Mouse (Mus musculus): ENCODE data around the gene Frmd5.

The Frmd5 gene

DNA sequence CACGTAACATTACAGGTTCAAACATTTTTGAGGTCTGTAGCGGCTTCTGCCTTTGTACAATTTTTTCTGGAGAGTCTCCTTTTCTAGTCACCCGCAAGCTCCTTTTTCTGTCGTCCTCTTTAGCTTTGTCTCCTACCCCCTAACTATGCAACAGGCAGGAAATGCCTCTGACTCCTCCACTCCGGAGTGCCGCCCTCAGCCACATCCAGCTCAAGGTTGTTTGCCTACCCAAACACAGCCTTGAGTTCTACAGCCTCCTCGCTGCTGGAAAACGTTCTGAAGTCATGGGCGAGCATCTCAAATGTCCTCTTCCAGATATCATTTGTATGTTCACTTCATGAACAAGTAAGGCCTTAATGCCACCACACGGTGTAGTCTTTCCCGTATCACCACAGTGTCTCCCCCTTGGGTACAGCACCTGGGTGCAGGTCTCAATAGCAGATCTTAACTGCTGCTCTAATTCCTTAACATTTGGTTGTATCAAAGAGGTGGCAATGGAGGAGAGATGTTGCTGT, 45.5 kb downstream of the Frmd5 start:
- DNase-seq (ENCODE audit: low spot score): no peak

DNA sequence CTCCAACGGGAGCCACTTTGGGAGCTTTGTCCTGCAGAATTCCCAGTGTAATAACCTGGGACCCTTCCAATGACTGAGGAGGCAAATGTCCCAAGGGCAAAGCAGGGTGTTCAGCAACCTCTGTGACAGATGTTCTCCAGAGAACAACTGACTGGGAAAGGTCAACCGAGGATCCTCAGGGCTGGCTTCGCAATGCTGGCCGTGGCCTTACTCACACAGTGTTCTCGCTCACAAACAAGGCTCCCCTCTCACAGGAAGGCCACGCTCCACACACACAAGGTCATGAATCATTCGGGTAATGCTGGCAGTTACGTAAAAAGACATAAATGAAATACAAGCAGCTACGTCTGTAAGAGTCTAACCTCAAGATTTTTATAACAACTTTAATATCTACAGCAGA, 46.2 kb downstream of the Frmd5 start:
- DNase-seq (ENCODE audit: low spot score): peak; percentile 35

DNA sequence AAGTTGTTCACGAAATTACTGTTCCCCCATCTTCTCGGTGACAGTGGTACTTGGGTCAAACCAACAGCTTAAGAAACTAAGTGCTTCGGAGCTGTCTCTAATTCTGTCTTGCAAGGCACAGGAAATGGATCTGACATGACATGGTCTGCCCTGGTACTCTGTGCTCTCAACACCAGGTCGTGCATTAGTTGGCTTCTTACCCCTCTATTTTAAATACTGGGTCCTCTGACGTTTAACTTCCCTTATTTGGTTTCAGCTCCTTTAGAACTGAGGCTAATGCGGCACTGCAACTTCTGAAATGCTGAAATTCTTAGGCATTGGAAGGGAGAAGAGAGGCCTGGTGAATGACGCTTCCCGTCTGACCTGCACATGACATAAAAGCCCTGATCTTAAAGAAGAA, 48.6 kb downstream of the Frmd5 start:
- no peak for DNase-seq (ENCODE audit: low spot score)

DNA sequence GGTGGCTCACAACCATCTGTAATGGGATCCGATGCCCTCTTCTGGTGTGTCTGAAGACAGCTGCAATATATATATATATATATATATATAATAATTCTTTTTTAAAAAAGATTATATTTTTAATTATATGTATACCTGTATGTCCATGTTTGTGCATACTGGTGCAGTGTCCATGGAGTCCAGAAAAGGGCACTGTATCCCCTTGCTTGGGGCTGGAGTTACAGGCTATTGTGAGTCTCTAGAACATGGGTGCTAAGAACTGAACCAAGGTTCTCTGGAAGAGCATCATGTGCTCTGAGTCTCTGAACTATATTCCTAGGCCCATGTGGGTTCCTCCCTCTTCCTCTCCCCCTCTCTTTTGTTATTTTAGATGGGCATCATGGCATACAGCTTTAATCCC, 50.6 kb downstream of the Frmd5 start:
- no peak for DNase-seq (ENCODE audit: low spot score)

- no peak for DNase-seq (ENCODE audit: low spot score)
Measured at GRCm38 (mm10) chr2:121755056-121755455, 51.8 kb downstream of the Frmd5 start.

DNA sequence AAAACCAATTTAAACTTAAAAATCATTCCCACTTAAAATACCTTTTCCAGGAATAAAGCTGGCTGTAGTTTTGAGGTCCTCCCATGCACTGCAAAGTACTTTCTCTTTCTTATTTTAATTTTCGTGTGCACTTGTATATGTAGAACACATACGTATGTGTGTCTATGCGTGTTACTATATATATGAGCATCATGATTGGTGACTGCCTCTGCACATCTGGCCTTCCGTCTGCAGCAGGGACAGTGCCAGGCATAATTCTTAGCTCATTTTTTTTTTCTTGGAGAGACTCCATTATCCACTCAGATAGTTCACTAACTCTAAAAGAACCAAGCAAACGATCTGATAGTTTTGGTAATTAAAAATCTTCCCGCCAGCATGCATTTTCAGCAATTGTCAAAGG, 56.8 kb downstream of the Frmd5 start:
- no peak for DNase-seq (ENCODE audit: low spot score)

DNA sequence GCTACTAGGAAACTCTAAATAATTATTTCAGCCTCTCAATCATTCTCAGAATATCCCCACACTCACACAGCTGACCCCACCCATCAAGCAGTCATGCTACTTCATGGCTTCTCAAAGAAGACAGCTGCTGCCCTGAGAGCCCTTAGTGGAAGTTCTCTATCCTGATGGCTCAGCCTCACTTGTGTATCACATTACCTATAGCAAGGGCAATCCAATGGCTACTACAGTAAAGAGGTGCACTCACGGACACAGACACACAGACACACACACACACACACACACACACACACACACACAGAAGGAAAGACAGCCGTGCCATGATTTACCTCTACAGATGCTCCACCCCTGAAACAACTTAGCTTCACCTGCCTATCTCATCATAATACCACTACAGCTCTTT, 65.7 kb downstream of the Frmd5 start:
- no peak for DNase-seq (ENCODE audit: low spot score)

- no peak for DNase-seq (ENCODE audit: low spot score)
Measured at GRCm38 (mm10) chr2:121739410-121739809, 67.5 kb downstream of the Frmd5 start.

- DNase-seq (ENCODE audit: low spot score): no peak
Measured at GRCm38 (mm10) chr2:121733426-121733825, 73.5 kb downstream of the Frmd5 start.

DNA sequence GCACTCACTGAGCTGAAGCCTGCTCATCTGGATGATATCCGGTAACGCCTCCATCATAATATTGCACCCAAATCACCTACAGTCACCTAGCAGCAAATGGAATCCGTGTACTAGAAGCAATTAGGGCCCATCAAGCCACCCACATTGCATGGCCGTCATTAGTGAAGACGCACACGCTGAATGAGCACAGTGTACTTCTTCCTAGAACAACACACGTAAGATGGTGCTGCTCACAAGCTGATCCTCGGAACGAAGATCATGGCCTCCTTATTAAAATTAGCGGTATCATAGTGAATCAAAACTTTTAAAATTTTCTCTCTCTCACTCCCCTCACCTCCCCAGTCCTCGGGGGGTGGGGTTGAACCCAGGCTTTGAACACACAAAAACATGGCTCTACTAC, 76.4 kb downstream of the Frmd5 start:
- DNase-seq (ENCODE audit: low spot score): no peak

DNA sequence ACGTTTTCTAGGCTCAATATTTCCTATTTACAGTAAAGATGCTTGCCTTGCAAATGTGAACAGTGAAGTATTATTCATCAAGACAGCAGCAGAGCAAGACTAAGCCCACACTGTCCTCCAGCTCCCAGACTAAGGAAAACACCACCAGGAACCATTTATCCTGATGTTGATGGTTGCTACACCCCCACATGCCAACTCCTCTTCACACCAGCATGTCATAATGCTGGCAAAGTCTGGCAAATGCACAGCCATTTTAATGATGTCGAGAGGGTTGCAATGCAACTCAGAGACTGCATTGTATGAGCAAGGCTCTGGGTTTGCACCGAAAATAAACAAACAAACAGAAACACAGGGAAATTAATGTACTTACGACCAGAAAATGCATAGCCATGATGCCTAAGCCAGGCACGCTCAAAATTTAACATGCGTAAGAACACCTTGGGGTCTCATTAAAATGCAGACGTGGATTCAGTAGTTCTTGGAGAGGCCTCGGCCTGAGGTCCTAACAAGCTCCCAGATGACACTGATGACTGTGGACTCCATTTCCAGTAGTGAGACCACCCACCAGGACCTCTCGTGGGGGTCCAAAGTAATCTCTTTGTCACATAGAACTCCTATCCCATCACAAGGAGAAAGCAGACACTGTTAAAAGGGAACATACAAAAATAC, 77.8 kb downstream of the Frmd5 start:
- DNase-seq (ENCODE audit: low spot score): no peak

- no peak for DNase-seq (ENCODE audit: low spot score)
Measured at GRCm38 (mm10) chr2:121724866-121725265, 82.0 kb downstream of the Frmd5 start.

GRCm38 (mm10) chr2:121723796-121724195, 83.1 kb downstream of the Frmd5 start:
- DNase-seq (ENCODE audit: low spot score): no peak

DNA sequence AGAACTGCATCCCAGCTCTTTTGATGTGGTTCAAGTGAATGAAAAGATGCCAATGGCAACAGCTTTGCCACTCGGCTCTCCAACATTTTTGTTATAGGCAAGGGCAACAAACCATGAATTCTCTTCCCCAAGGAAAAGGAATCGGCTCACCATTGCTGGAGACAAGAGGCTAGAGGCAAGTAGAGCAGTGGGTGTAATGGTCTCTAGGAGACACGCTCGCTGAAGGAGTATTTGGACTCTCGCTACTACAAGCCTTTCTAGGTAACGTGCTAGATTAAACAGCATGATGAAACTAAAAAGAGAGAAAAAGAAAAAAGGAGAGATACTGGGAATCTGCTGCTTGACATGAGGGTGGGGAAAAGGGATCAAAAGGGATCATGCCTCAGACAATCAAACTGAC, 87.9 kb downstream of the Frmd5 start:
- no peak for DNase-seq (ENCODE audit: low spot score)

DNA sequence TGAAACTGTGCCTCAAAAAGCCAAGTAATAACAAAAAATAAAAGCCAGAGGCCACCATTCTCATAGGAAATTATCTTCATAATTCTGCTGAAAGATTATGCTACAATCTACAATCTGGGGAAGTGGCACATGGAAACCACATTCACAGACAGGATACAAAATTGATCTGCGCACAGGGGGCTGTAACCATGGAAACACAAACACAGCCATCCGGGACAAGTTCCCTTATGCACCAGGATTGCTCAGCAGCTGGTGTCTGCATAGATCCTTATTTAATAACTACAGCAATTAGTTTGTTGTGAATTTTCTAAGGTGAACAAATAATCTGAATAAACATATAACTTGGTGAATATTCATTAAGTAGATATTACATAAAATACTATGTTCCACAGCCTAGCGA, 89.8 kb downstream of the Frmd5 start:
- DNase-seq (ENCODE audit: low spot score): no peak

GRCm38 (mm10) chr2:121713567-121713966, 93.3 kb downstream of the Frmd5 start:
- no peak for DNase-seq (ENCODE audit: low spot score)

DNA sequence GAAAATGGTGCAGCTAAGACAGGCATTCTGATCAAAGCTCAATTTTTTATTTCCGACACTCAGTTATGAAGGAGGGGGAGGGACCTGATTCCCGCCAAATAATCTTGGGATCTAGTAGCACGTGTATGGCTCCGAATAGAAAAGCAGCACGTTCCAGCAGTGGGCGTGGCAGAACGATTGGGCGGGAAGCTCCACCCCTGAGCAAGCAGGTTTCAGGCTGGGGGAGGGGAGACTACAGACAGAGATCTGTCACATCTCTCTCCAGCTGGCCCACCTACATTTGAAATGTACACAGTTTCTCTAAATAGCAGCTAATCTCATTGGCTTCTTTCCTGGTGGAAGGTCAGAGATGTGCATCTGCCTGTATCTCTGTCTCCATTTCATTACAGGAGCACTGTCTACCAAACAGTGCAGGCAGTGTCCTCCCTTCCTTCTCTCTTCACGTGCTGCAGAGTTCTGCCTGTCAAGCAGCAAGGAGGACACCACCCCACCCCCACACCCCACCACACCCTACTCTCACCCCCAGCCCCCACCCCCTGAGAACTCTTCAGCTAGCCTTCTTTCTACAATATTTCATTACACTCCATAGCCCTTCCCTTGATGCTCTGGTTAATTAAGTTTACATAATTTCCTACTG, 95.0 kb downstream of the Frmd5 start:
- no peak for DNase-seq (ENCODE audit: low spot score)

DNA sequence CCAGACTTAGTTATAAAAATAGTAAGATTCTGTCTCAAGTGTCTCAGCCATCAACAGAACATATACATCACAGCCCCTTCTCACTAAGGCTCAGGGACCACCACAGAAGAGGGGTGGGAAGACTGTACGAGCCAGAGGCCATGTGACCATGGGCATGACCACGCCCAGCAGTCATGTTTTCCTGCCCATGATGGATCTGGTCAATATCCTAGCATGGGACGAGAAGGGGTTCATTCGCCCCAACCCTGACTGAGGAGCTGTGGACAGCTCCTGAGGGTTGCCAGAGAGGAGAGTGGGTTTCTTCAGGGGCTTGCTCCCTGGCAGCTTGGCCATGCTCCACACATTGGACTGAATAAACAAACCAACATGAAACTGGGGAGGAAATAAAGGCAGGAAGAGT, 97.8 kb downstream of the Frmd5 start:
- DNase-seq (ENCODE audit: low spot score): no peak

DNA sequence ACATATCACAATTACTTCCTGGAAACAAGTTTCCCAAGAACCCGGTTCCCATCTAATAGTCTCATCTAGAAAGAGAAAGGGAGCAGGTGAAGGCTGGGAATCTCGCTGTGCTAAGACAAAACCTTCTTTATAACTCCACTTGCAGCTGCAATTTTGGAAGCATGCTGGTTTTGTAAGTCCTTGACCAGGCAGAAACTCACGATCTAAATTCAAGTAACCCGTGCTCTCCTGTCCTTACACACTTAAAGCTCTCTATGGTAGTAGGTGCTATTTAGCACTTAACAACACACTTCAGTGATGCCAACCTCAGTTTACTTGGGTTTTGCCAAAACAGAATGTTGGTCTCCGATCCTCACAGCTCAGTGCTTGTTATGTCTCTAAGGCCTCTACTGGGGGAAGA, 99.4 kb downstream of the Frmd5 start:
- no peak for DNase-seq (ENCODE audit: low spot score)

DNA sequence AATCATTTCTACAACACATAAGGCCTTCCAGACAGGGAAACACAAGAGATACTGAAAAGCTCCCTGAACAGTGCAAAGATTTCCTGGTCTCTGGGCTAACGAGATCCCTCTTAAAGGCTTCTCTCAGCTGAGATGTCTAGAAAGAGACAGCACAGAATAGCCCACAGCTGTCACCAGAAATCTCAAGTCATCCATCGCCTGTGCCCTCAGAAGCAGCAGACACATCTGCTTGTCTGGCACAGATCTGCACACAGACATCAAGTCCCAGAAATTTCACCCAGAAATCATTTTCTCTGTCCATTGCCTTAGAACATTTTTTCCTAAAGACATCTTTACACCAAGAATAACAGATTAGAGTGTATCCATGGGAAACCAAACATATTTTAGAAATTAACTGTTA, 101.1 kb downstream of the Frmd5 start:
- DNase-seq (ENCODE audit: low spot score): no peak

- DNase-seq (ENCODE audit: low spot score): no peak
Measured at GRCm38 (mm10) chr2:121699331-121699730, 107.6 kb downstream of the Frmd5 start.

GRCm38 (mm10) chr2:121695436-121695835, 111.5 kb downstream of the Frmd5 start:
- peak; percentile 34 for DNase-seq (ENCODE audit: low spot score)

DNA sequence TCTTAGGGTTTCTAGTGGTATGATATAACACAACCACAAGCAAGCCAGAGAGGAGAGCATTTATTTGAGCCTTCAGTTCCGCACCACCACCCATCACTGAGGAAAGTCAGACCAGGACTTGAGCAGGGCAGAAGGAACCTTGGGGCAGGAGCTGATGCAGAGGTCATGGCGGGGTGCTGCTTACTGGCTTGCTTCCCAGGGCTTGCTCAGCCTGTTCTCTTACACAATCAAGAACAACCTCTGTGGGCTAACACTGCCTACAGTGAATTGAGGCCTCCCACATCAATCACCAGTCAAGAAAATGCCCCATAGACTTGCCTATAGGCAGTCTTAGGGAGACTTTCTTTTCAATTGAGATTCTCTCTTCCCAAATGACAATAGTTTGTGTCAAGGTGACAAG, 118.8 kb downstream of the Frmd5 start:
- DNase-seq (ENCODE audit: low spot score): no peak

GRCm38 (mm10) chr2:121683606-121684005, 123.3 kb downstream of the Frmd5 start:
- DNase-seq (ENCODE audit: low spot score): no peak

All from testis, postnatal 14 days (tissue).